Mouse (Mus musculus) induced T-regulatory cell, adult 2 months (primary cell): Measurements from ENCODE around the gene Rabgap1l.

ENCODE experiments used
- DNase-seq: peaks from one replicate; pipeline ENCODE4 v3.0.0-alpha.2; 2012; ENCODE audit warnings: low read depth

The Rabgap1l gene

DNA sequence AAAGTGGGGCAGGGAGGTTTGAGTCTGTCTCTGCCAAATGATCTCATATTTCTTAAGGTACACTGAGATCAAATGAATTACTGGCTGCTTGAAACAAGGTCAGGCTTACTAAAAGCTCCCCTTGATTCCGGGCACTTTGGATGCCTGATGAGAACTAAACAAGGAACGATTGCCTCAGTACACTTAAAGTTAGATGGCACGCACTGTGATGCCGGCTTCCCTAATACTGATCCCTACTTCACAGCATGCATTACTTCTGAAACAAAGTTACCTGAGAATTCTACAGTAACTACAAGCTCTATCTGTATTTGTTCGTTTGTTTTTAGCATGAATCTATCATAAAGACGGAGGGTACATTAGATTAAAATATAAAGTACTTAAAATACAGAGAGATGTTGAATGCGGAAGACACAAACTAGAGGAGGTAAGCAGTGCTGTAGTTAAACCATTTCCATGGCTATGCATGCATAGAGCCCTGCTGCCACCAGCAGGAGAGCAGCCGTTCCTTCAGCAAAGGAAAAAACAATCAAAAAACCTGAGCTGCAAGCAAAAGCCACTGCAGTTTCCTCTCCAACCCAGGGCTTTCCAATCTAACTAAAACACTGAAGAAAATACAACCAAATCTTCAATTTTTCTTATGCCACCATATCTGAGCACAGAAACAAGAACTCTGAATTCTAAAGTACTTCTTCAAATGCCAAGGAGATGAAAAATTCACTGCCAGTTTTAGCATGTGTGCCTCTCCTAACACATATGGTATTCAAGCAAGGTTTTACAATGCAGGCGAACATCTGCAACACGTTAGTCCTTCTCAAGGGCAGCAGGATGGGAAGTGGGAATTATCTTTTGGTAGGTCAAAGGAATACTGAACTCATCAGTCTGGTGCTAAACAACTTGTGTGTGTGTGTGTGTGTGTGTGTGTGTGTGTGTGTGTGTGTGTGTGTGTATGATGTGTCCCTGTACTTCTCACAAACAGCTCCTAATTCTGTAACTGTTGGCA lies 415.4 kb downstream of the Rabgap1l start:
- DNase-seq: peak; percentile 32

DNA sequence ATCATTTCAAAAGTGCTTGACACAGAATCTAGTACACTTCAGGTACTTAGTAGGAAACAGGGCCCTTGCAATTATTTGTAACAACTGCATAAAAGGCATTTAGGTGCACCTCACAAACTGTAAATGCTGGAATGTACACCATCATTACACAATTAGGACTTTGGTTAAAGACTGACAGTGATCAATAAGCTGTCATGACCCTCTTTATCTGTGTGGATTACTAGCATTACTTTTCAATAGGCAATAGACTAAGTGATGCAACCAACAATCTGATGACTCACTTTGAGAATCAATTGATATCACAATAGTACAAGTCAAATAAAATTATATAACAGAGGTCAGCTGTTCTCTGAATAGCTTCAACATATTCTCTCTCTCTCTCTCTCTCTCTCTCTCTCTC lies 418.5 kb downstream of the Rabgap1l start:
- DNase-seq: no peak

DNA sequence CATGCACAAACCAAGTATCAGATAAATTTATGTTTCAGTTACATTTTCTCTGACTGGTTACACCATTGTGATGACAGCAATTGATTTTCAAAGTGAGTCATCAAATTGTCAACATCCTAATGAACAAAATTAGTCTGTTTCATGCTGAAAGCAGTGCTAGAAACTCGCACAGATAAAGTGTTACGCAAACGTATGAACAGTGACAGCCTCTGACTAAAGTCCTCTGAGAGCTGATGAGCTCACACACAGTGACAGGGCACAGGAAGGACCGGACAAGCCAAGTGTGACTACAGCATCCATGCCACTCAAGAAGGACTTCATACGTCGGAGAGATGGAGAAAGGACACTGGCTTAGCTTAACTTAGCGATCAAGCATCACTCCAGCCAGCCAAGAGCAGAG lies 419.7 kb downstream of the Rabgap1l start:
- no peak for DNase-seq

DNA sequence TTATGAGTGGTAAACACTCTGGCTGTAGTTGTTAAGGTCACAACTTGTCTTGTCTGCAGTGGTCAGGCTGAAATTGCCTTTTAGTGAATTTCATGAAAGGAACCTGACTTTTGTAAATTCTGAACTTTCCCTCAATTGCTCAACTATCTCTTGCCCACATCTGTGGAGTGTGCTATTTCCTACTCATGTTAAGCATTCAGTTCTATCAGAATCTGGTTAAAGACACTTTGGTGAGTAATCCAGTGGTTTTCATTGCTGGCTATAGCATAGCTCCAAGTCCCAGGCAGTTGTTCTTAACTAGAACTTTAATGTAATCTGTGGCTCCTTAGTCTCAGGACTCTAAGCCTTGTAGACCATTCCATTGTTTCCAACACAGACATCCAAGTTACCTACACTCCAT lies 421.3 kb downstream of the Rabgap1l start:
- no peak for DNase-seq

DNA sequence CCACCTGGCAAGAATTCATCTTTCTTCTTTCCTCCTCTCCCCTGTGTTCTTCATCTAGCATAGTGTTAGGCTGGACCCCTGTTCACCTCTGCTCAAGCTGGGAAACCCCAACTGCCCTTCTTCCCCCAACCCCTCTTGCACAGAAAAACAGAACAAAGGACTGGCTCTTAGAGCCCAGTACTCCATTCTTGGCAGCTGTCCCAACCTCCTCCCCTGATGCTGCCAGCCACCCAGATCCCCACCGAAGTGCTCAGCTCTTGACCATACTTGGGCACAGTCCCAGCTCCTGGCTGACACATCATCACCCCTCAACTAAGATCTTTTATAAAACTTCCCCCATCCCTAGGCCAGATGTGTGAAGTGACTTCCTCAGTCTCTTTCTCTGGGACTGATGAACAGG lies 422.5 kb downstream of the Rabgap1l start:
- no peak for DNase-seq

DNA sequence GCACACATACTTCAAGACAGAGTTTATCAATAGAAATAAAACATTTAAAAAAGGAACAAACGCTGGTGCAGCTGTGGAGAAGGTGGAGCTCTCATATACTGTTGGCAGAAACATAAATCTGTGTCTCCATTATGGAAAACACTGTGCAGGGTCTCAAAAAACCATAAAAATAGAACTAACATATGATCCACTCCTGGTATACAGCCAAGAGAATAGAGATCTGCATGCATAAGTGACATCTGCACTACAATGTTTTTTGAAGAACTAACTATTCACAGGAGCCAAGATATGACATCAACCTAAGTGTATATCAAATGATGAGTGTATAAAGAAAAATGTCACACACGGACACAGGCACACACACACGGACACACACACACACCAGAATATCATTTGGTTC lies 426.4 kb downstream of the Rabgap1l start:
- no peak for DNase-seq

DNA sequence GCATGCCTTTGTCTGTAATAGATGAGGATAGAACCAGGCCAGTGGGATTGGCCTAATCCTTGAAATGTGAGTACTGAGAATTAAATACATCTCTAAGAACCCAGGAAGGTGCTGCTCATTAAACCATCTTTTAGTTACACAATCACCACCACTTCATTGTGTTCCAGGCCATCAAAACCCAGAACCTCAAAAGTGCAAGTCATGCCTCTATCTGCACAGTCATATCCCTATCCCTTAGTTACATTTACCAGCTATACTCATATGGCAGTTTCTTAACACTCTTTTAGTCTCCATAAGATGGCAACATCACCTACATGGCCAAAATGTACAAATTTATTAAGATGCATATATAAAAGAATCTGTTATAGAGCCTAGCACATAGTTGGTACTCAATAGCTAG lies 435.7 kb downstream of the Rabgap1l start:
- DNase-seq: no peak

DNA sequence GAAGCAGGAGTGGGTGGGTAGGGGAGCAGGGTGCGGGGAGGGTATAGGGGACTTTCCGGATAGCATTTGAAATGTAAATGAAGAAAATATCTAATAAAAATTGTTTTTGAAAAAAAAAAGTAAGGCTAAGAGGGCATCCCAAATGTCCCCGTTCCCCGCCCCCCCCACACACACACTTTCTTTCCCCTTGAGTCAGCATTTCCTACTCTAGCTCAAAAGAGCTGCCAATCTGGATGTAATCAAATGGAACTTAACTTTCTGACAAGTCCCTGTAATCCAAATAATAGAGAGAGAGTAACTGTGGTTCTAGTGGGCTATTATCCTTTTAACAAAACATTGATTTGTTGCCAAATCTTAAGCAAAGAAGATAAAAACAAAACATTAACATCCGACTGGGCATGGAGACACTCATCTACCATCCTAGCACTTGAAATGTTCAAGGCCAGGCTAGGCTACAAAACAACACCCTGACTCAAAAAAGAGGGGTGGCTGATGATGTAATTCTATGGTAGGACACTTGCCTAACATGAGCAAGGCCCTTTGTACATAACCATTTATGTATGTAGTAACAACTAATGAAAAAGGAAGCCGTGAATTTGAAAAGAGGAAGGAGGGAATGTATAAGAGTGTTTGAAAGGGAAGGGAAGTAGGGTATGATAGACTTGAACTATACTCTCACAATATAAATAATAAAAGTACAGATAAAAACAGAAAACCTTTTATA lies 439.1 kb downstream of the Rabgap1l start:
- no peak for DNase-seq

DNA sequence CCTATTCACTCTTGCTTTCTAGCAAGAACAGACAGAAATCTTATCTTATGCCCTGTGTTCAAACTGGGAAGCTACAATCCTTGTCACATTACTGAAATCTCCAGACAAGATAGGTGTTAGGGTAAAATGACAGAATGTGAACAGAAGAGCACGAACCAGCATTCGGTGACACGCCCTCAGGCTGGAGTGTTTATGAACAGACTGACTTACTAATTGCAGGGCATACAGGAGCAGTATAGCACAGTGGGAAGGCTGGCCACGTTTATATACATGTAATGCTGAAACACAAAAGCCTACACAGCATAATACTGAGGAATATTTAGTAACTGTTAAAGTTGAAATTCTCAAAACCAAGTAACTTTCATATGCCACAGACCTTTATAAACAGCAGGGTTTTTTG lies 440.7 kb downstream of the Rabgap1l start:
- no peak for DNase-seq

DNA sequence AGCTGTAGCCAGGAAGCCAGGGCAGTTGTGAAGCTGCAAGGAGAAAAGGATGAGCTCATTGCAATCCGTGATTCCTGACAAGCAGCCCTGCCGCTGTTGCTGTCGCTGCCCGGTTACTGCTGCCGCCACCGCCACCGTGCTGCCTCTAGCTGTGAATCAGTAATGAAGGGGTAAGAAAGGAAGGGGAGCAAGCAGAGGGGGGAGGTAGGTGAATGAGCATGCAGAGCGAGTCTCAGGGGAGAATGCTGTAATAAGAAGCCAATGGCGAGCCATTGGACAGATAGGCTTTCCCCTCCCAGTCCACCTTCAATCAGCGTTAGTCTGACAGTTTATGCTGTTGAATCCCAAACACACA lies 441.2 kb downstream of the Rabgap1l start:
- no peak for DNase-seq

DNA sequence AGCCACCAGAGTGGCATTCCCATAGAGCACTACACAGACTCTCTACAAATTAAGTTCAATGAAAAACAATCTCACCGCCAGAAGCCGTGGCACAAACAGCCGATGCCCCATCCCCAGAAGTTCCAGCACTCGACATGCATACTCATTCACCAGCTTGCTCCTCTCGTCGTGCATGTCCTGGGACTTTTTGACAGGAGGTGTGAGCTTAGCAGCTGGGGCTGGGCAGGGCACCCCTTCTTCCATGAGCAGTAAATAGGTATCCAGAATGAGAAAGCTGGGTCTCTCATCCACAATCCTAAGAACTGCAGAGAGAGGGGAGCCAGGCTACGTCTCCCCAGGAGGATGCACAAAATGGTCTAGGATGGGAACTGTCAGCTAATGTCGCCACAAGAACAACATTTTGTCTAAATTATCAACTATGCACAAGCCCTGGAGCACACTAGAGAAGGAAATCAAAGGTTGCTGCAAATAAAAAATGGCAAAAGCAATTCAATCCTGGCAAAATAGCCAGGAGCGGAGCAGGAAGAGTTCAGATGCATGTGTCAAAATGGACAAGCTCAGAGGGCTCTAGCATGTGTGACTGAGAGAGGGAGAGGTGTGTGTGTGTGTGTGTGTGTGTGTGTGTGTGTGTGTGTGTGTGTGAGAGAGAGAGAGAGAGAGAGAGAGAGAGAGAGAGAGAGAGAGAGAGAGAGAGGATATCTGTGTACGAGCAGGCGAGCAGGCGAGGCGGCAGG lies 441.7 kb downstream of the Rabgap1l start:
- no peak for DNase-seq

DNA sequence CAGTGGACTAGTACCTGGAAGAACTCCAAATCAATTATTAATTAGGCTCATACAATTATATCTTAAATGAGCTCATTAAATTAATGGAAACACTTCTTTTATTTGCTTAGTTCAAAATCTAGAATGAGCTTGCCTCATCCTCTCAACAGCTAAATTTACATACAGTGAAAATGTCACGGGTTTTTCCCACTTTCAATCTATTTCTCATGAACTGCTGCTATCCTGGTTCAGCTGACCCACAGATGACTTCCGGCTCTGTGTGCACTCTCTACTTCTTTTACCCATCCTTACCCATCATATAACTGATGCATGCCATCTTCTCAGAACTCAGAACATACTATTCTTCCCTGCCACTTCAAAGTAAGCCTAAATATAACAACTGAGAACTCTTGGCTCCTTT lies 452.4 kb downstream of the Rabgap1l start:
- DNase-seq: no peak

DNA sequence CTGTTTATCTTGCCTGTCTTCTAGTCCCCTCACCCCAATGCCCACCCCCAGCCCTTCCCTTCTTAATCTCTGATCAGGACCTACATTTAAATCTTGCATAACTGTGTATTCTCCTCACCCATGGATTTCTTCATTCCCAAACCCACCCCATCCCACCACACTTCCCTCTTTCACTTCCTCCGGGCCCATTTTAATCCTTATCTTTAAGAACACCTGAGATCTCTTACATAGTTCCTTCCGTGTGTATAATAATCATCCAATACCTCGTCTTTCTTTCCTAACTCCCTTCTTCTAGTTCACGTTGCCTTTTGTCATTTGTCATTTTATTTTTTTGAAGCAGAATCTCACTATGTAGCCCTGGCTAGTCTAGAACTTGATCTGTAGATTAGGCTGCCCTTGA lies 453.6 kb downstream of the Rabgap1l start:
- no peak for DNase-seq

DNA sequence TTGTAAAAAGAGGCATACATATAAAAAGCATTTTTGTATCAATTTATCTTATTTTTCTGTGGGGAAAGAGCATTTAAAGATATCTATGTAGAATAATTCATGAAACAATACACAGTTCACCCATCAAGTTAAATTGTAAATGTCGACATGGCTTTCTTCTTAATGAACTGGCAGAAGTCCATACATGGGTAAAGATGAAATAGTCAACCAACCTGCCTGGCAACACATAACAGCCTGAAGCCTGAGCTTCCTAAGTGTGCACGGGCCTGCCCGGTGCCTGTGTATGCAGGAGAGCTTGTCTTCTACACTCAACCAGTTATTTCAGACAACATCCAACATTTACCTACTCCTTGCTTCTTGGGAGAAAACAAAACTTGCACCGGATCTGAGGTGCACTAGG lies 458.2 kb downstream of the Rabgap1l start:
- no peak for DNase-seq

DNA sequence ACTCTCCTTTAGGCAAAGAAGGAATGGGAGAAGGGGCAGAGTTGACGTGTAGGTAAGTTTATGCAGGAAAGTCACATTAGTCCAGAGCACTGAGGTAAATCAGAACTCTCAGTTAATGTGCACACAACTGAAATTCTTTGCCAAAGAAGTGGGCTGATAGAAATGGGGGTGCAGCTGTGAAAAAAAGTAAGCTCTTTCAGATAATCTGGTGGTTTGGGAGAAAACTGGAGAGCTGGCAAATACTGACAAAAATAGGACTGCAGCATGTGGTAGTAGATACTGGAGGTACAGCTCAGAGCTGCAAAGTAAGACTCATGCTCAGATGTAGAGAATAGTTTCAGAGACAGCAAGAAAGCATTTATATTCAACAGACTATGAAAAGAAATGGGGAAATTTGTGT lies 462.2 kb downstream of the Rabgap1l start:
- no peak for DNase-seq

DNA sequence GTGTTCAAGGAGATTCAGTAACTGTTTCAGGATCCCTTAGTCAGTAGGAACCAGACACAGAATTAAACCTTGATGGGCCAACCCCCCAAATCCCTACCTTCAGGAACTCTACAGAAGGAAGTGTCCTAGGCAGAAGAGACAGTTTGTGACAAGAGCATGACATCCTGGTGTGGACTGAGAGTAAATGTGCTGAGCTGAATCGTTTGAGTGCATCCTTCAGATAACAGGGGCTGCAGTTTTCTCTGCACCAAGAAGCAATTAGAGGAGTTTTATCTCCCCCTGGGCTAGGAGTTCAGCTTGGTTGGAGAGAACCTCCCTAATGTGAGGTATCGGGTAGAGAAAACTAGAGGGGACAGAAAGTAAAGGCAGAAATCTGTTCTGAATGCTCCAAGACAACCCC lies 462.8 kb downstream of the Rabgap1l start:
- no peak for DNase-seq

DNA sequence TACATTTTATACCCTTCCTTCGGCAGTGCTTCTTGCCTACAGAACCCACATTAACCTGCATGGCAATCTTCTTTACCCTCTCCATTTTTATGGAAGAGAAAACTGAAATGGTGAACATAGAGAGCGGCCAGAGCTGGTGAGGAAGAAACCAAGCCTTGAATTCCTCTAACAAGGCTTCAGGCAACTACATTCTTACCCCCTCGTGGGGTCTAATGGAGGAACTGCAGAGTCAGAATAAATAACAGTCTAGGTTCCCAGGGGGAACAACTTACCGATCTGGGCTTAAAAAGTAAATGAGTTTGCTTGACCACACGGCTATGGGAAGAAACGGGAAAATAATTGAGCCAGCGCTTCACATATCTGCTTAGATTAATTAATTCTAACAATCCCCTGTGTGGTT lies 463.2 kb downstream of the Rabgap1l start:
- DNase-seq: no peak

DNA sequence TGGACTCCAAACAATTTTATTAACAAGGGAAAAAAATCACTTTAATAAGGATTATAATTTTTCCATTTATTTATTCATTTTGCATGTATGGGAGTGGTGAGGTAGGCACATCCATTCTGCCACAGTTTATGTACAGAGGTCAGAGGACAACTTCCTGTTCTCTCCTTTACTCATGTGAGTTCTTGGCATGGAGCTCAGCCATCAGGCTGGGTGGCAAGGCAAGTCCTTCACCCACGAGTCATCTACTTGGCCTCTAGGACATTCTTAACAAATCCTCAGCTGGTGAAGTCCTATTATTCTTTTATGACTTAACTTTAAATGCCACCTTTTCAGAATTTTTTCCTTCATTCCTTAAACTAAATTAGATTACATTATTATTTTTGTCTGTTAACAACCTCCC lies 465.5 kb downstream of the Rabgap1l start:
- DNase-seq: no peak

DNA sequence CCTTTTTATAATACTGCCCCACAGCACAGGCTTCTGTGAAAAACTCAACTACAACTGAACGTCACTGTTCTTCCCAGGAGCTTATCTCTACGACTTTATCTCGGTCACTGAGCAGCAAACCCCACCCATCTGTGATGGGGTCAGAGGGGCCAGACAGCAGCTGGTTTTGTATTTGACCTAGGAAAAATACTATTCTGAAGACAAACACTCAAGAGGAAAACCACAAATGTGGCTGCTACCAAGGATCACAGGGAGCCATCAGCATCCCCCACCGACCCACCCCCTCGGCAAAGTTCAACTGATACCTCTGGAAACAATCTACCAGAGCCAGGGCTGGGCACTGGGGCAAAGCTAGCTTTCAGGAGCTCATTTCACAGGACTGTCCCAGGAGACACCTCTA lies 467.5 kb downstream of the Rabgap1l start:
- no peak for DNase-seq

DNA sequence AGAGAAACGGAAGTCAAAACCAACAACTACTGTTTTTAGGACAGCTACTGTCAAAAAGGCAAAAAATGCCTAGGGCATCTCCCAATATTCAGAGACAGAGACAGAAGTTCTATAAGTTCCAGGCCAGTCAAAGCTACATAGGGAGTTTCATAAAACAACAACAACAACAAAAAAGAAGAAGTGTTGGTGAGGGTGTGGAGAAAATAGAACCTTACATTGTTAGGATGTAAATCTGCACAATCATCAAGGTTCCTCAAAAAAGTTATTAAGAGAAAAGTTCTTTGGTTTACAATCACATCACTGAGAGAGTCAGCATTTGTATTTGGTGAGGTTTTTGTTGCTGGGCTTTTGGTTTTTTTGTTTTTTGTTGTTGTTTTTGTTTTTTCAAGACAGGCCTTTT lies 472.3 kb downstream of the Rabgap1l start:
- DNase-seq: no peak

DNA sequence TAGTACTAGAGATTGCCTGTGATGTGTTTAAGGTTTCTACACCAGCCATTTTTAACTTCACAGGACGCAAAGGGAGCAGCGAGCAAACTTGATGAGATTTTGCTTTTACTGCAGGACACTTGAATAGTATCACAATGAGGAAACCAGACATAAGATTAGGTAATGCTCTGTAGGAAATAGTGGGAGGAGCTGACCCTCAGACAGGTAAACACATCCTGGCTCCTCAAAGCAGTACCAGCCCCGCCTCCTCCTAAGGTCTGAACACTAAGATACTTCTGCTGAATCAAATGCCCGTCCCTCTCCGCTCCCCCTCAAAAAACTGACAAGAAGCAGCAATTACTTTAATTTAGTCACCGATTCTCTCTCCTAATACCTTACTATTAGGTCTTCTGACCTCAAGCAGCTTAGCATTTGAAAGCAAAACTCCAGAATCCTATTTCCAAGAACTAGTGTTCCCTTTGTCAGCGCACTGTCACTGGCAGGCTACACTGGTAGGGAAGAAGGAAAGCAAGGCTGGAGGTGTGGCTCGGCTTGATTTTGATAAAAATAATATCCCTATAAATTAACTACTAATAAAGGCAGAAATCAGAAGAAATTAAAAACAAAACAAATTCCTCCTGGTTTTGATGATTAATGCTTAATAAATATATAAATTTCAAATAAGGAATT lies 474.8 kb downstream of the Rabgap1l start:
- DNase-seq: no peak

DNA sequence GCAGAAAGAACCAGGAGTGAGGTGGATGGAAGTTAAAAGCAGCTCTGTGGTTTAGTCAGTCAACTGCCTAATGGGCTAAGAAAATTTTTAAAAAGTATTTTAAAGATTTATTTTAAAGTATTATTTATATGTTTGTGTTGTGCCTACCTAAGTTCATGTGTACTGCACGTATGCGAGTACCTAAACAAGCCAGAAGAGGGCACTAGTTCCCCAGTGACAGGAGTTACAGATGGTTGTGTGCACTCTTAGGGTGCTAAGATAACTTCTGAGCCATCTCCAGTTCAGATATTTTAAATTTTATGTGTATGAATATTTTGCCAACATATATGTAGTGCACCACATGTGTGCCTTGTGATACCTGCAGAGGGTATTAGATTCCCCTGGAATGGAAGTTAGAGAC lies 476.8 kb downstream of the Rabgap1l start:
- no peak for DNase-seq
